Mouse (Mus musculus) MEL (cell line): ENCODE measurements around the gene Crhr2. TPM values are rescaled to one million over a fixed set of nuclear protein-coding genes. Genes with fewer than 3 reads are reported as not detected.

Source experiments
- DNase-seq: peaks from one replicate; pipeline ENCODE4 v3.0.0; 2011; ENCODE audit warnings: low read depth, low spot score
- H3K27ac ChIP-seq: 2 replicates; pipeline ENCODE4 v1.5.1; 2012; ENCODE audit warnings: low read depth, mild to moderate bottlenecking, control low read depth, low read length, moderate library complexity; ENCODE audit not compliant: control insufficient read depth
- H3K27me3 ChIP-seq, 2 experiments: fragments of 150-350 bp in 1 of 2; sonication (generic) in 1 of 2; 2 replicates each; pipeline ENCODE4 v1.6.1; 2012; ENCODE audit warnings: low read length in 2 of 2, mild to moderate bottlenecking in 2 of 2, improper control_type of control experiment in 1 of 2, moderate library complexity in 1 of 2; ENCODE audit not compliant: insufficient read depth in 2 of 2, control insufficient read depth in 1 of 2
- H3K36me3 ChIP-seq, 2 experiments: 2 replicates each; pipeline ENCODE4 v1.6.1; 2012 to 2014; ENCODE audit warnings: low read length in 2 of 2, improper control_type of control experiment in 1 of 2, inconsistent platforms in 1 of 2, mild to moderate bottlenecking in 1 of 2; ENCODE audit not compliant: insufficient read depth in 2 of 2, control insufficient read depth in 1 of 2
- H3K4me1 ChIP-seq, 2 experiments: fragments of 150-350 bp in 1 of 2; sonication (generic) in 1 of 2; 2 replicates each; pipeline ENCODE4 v1.6.1; 2012; ENCODE audit warnings: low read length in 2 of 2, improper control_type of control experiment in 1 of 2, mild to moderate bottlenecking in 1 of 2; ENCODE audit not compliant: insufficient read depth in 2 of 2, control insufficient read depth in 1 of 2
- H3K4me3 ChIP-seq, 2 experiments: fragments of 150-350 bp in 1 of 2; sonication (generic) in 1 of 2; 2 replicates each; pipeline ENCODE4 v1.5.1; 2012; ENCODE audit warnings: low read depth in 2 of 2, low read length in 2 of 2, mild to moderate bottlenecking in 2 of 2, moderate library complexity in 2 of 2, control low read depth in 1 of 2, improper control_type of control experiment in 1 of 2; ENCODE audit not compliant: control insufficient read depth in 1 of 2, insufficient read depth in 1 of 2
- H3K79me2 ChIP-seq: 2 replicates; pipeline ENCODE4 v1.6.1; 2012; ENCODE audit warnings: mild to moderate bottlenecking, low read length, moderate library complexity; ENCODE audit not compliant: control insufficient read depth, poor library complexity, insufficient read depth
- H3K9ac ChIP-seq: 2 replicates; pipeline ENCODE4 v1.6.1; 2012; ENCODE audit warnings: low read depth, mild to moderate bottlenecking, control low read depth, low read length, moderate library complexity; ENCODE audit not compliant: control insufficient read depth, poor library complexity, severe bottlenecking
- H3K9me3 ChIP-seq: fragments of 150-350 bp; sonication (generic); replicated peaks from 2 replicates; pipeline ENCODE4 v1.6.1; 2012; ENCODE audit warnings: mild to moderate bottlenecking, low read length, improper control_type of control experiment, moderate library complexity; ENCODE audit not compliant: insufficient read depth
- BHLHE40 ChIP-seq: IDR thresholded peaks from 2 replicates; pipeline ENCODE4 v1.6.1; 2012; ENCODE audit warnings: low read depth, mild to moderate bottlenecking, inconsistent platforms, low read length, improper control_type of control experiment, borderline replicate concordance
- CTCF ChIP-seq, 3 experiments: IDR thresholded peaks in 2 of 3; conservative IDR thresholded peaks in 1 of 3; 2 replicates each; pipeline ENCODE4 v1.5.1; 2011 to 2012; ENCODE audit warnings: low read length in 3 of 3, low read depth in 2 of 3, mild to moderate bottlenecking in 2 of 3, improper control_type of control experiment in 1 of 3, inconsistent platforms in 1 of 3, mixed read lengths in 1 of 3, moderate library complexity in 1 of 3; ENCODE audit not compliant: control insufficient read depth in 1 of 3, insufficient read depth in 1 of 3, poor library complexity in 1 of 3, severe bottlenecking in 1 of 3
- HCFC1 ChIP-seq: IDR thresholded peaks from 2 replicates; pipeline ENCODE4 v1.6.1; 2012; ENCODE audit warnings: low read depth, mild to moderate bottlenecking, inconsistent platforms, low read length, improper control_type of control experiment, moderate library complexity
- JUND ChIP-seq: IDR thresholded peaks from 2 replicates; pipeline ENCODE4 v1.6.1; 2011; ENCODE audit warnings: low read depth, mild to moderate bottlenecking, improper control_type of control experiment, low read length
- MAFK ChIP-seq: IDR thresholded peaks from 2 replicates; pipeline ENCODE4 v1.6.1; 2011; ENCODE audit warnings: low read depth, mild to moderate bottlenecking, low read length, improper control_type of control experiment, borderline replicate concordance
- MAX ChIP-seq: IDR thresholded peaks from 2 replicates; pipeline ENCODE4 v1.6.1; 2011; ENCODE audit warnings: low read length, improper control_type of control experiment
- MAZ ChIP-seq: IDR thresholded peaks from 2 replicates; pipeline ENCODE4 v1.6.1; 2012; ENCODE audit warnings: low read depth, mild to moderate bottlenecking, inconsistent platforms, low read length, improper control_type of control experiment
- MXI1 ChIP-seq: IDR thresholded peaks from 2 replicates; pipeline ENCODE4 v1.6.1; 2011; ENCODE audit warnings: mild to moderate bottlenecking, low read depth, low read length, improper control_type of control experiment
- MYB ChIP-seq: IDR thresholded peaks from 2 replicates; pipeline ENCODE4 v1.6.1; 2011; ENCODE audit warnings: mild to moderate bottlenecking, low read depth, low read length, improper control_type of control experiment
- MYC ChIP-seq: IDR thresholded peaks from 2 replicates; pipeline ENCODE4 v1.6.1; 2011; ENCODE audit warnings: low read depth, mild to moderate bottlenecking, low read length, improper control_type of control experiment, moderate library complexity
- NELFE ChIP-seq: IDR thresholded peaks from 2 replicates; pipeline ENCODE4 v1.6.1; 2011; ENCODE audit warnings: low read depth, low read length, improper control_type of control experiment
- POLR2A ChIP-seq, 2 experiments: IDR thresholded peaks; 2 replicates each; pipeline ENCODE4 v1.6.1; 2011 to 2012; ENCODE audit warnings: low read length in 2 of 2, mild to moderate bottlenecking in 2 of 2, control low read depth in 1 of 2, improper control_type of control experiment in 1 of 2, low read depth in 1 of 2, moderate library complexity in 1 of 2; ENCODE audit not compliant: control insufficient read depth in 1 of 2, insufficient read depth in 1 of 2, poor library complexity in 1 of 2
- POLR2AphosphoS2 ChIP-seq: IDR thresholded peaks from 2 replicates; pipeline ENCODE4 v1.6.1; 2011; ENCODE audit warnings: low read length, improper control_type of control experiment
- POLR2AphosphoS5 ChIP-seq: IDR thresholded peaks from 2 replicates; pipeline ENCODE4 v1.6.1; 2012; ENCODE audit warnings: low read depth, borderline replicate concordance, mild to moderate bottlenecking, inconsistent platforms, low read length, moderate library complexity, mixed read lengths
- RCOR1 ChIP-seq: IDR thresholded peaks from 2 replicates; pipeline ENCODE4 v1.6.1; 2012; ENCODE audit warnings: low read depth, mild to moderate bottlenecking, inconsistent platforms, low read length, improper control_type of control experiment
- SMC3 ChIP-seq: IDR thresholded peaks from 2 replicates; pipeline ENCODE4 v1.6.1; 2011; ENCODE audit warnings: low read depth, low read length, improper control_type of control experiment
- TBP ChIP-seq: IDR thresholded peaks from 2 replicates; pipeline ENCODE4 v1.8.0; 2011; ENCODE audit warnings: low read depth, low read length, improper control_type of control experiment
- USF1 ChIP-seq: IDR thresholded peaks from 2 replicates; pipeline ENCODE4 v1.6.1; 2014; ENCODE audit warnings: low read depth, mild to moderate bottlenecking, inconsistent platforms, low read length, improper control_type of control experiment, moderate library complexity
- USF2 ChIP-seq, 2 experiments: IDR thresholded peaks; 2 replicates each; pipeline ENCODE4 v1.6.1; 2011 to 2012; ENCODE audit warnings: improper control_type of control experiment in 2 of 2, low read length in 2 of 2, borderline replicate concordance in 1 of 2, inconsistent platforms in 1 of 2, low read depth in 1 of 2, mild to moderate bottlenecking in 1 of 2; ENCODE audit not compliant: insufficient read depth in 1 of 2
- ZKSCAN1 ChIP-seq: IDR thresholded peaks from 2 replicates; pipeline ENCODE4 v1.6.1; 2012; ENCODE audit warnings: low read depth, mild to moderate bottlenecking, inconsistent platforms, low read length, improper control_type of control experiment, moderate library complexity
- polyA plus RNA-seq, 2 experiments: library from polyadenylated mRNA; stranded (reverse) in 1 of 2; unstranded in 1 of 2; fragments of >175 nt in 1 of 2; fragments of >200 nt in 1 of 2; gene quantifications; 2 replicates each; pipeline versions ENCODE4 v1.2.1 to v1.2.4; 2012; ENCODE audit warnings: low replicate concordance in 2 of 2, low read depth in 1 of 2; ENCODE audit not compliant: insufficient read length in 2 of 2, insufficient read depth in 1 of 2, missing spikeins in 1 of 2
- total RNA-seq: library from RNA; depleted of rRNA; stranded (reverse); fragments of 300-350 nt; gene quantifications from 2 replicates; pipeline ENCODE4 v1.2.3, GENCODE M21; 2012

Gene Crhr2
- total and polyA plus RNA-seq, 3 experiments = not detected

DNA sequence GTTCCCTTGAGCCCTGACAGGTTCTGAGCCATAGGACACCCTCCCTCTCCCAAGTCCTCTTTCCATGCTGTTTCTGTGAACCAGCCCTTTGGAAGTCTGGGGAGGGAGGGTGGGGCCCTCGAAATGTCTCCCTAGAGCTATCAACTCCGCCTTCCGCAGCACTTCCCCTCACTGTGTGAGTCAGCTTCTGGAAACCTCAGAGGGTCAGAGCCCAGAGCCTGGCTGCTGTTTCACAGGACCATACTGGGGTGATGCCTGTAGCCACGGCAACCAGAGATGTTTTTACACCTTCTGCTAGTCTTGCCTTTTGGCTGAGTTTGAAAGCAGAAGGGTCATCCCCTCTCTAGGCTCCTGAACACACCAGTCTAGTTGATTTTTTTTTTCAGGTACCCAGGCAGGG is 9.8 kb downstream of the Crhr2 start:
- Histone ChIP-seq H3K9ac (no peak overlapping the region), H3K36me3 (no peaks in the 10 kb centered on the region), H3K79me2 (no peaks in the 10 kb centered on the region), H3K27me3 (no peaks in the 10 kb centered on the region), H3K4me1 (no peaks in the 10 kb centered on the region), H3K4me3 (no peak overlapping the region), H3K27ac (no peak overlapping the region), H3K9me3 (no peaks in the 10 kb centered on the region)
- DNase-seq = no peak
- TF ChIP-seq RCOR1 = no peak
- TF ChIP-seq MYB = no peak
- TF ChIP-seq MAFK = no peak
- no peak for TF ChIP-seq CTCF (IDR thresholded peaks at IDR 0.05 in 2 of 3, conservative IDR thresholded peaks at IDR 0.05 in 1 of 3; ENCODE audit: control insufficient read depth in 1 of 3, insufficient read depth in 1 of 3, low read depth in 2 of 3, low read length in 3 of 3, poor library complexity in 1 of 3, severe bottlenecking in 1 of 3)
- no peak for TF ChIP-seq POLR2AphosphoS5
- no peak for TF ChIP-seq MAX
- TF ChIP-seq POLR2AphosphoS2 = no peak
- TF ChIP-seq SMC3 = no peak
- no peak for TF ChIP-seq MXI1
- TF ChIP-seq POLR2A (IDR thresholded peaks at IDR 0.05; ENCODE audit: control insufficient read depth in 1 of 2, insufficient read depth in 1 of 2, low read depth in 1 of 2, low read length in 2 of 2, poor library complexity in 1 of 2) = no peak
- no peak for TF ChIP-seq MAZ
- TF ChIP-seq BHLHE40 = no peak
- no peak for TF ChIP-seq USF1
- no peak for TF ChIP-seq ZKSCAN1
- no peak for TF ChIP-seq TBP
- TF ChIP-seq JUND = no peak
- TF ChIP-seq HCFC1 = no peak
- no peak for TF ChIP-seq NELFE
- no peak for TF ChIP-seq MYC
- no peak for TF ChIP-seq USF2 (IDR thresholded peaks at IDR 0.05; ENCODE audit: borderline replicate concordance in 1 of 2, insufficient read depth in 1 of 2, low read depth in 1 of 2, low read length in 2 of 2)

DNA sequence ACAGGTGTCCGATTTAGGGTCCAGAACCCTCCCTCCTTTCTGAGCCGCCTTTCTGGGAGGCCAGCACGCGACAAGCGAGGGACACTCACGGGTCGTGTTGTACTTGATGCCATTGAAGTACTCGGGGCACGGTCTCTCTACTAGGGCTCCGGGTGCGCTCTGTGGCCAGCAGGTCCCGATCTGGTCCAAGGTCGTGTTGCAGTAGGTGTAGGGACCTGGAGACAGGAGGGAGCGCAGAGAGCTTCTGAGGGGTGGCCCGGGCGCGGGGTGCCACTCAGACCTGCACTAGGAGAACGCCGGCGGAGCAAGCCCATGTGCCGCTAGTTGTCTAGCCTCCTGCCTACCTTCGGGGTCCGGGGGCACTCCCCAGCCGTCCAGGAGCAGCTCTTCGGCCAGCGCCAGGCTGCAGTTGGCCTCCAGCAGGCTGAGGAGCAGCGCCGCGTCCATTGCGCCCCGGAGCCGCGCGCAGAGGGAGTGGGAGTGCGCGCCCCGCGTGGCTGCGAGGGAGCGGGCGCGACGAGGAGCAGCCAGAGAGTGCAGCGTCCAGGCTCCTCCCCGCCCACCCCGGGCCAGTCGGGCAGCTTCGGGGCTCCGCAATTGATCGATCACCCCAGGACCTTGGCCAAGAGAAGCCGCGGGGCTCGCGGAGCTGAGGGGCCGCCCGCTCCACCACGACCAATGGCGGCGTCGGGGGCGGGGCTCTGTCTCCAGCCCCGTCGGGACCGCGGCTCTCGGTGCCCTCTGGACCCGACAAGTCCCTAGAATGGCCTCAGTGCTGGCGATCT is 15.3 kb downstream of the Crhr2 start:
- no peaks in the 10 kb centered on the region for H3K27me3 ChIP-seq
- no peak for TF ChIP-seq MYC
- TF ChIP-seq USF2 (IDR thresholded peaks at IDR 0.05; ENCODE audit: borderline replicate concordance in 1 of 2, insufficient read depth in 1 of 2, low read depth in 1 of 2, low read length in 2 of 2) = no peak
- no peak for TF ChIP-seq USF1
- TF ChIP-seq MAFK = no peak
- TF ChIP-seq, all 39 proteins: peak for 0
- Histone ChIP-seq H3K4me3 (no peak overlapping the region), H3K4me1 (no peaks in the 10 kb centered on the region), H3K79me2 (no peaks in the 10 kb centered on the region), H3K36me3 (no peaks in the 10 kb centered on the region), H3K9me3 (no peaks in the 10 kb centered on the region), H3K9ac (no peak overlapping the region), H3K27ac (no peak overlapping the region)
- no peak for DNase-seq
